Mouse (Mus musculus) cerebellum, adult 2 months (tissue): ENCODE measurements at regions not wholly inside any gene's neighbourhood (a gene's known extent, or its start where the extent isn't known, plus 50 kb on each side); places are given as distances from the start of the nearest gene placed in this dataset.

ENCODE experiments used
- CTCF ChIP-seq: fragments of 200-500 bp; IDR thresholded peaks from 2 replicates; pipeline ENCODE4 v1.5.1; 2011; ENCODE audit warnings: low read depth, mild to moderate bottlenecking, control low read depth, low read length, moderate library complexity, borderline replicate concordance; ENCODE audit not compliant: insufficient read depth
- POLR2A ChIP-seq: fragments of 200-500 bp; IDR thresholded peaks from 2 replicates; pipeline ENCODE4 v1.6.1; 2011; ENCODE audit warnings: low read length, control low read depth, borderline replicate concordance; ENCODE audit not compliant: insufficient read depth

DNA sequence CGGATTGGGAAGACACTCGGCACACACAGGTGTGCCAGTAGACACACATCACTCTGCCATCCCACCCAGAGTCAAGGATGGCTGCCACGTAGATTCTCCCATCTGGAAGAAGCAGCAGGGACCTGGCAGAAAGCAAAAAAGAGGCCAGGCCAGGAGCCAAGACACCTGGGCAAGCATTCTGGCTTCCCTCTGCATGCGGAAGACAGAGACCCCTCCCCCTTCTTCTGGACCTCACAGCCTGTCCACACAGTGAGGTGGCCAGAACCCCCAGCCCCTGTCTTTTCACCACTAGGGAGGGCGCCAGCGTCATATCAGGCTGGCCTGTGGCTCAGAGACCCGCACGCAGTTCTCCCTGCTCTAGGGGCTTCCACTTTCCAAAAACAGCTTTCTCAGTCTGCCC is 73.6 kb downstream of the Tmem270 start:
- no peak for TF ChIP-seq CTCF
- no peak for TF ChIP-seq POLR2A
